Mouse (Mus musculus) thymus, postnatal 25 days (tissue): ENCODE data around the gene Atp1b1.

Experiments used
- DNase-seq: peaks from one replicate; pipeline ENCODE4 v3.0.0; 2022

Gene Atp1b1

GRCm38 (mm10) chr1:164461726-164462125, 3.6 kb upstream of the Atp1b1 start:
- no peak for DNase-seq

- peak; percentile 18 for DNase-seq
Measured at GRCm38 (mm10) chr1:164460921-164461697, 3.0 kb upstream of the Atp1b1 start.

GRCm38 (mm10) chr1:164459127-164459905, 1.2 kb upstream of the Atp1b1 start:
- no peak for DNase-seq

GRCm38 (mm10) chr1:164458621-164459051, 481 bp upstream of the Atp1b1 start:
- DNase-seq = no peak

- DNase-seq = peak; percentile 87
Measured at GRCm38 (mm10) chr1:164457531-164458244, 467 bp downstream of the Atp1b1 start.

- DNase-seq = peak; percentile 46
Measured at GRCm38 (mm10) chr1:164456731-164457130, 1.4 kb downstream of the Atp1b1 start.

GRCm38 (mm10) chr1:164456065-164456464, 2.1 kb downstream of the Atp1b1 start:
- DNase-seq = peak; percentile 16

- peak; percentile 32 for DNase-seq
Measured at GRCm38 (mm10) chr1:164455614-164456013, 2.5 kb downstream of the Atp1b1 start.

- peak; percentile 20 for DNase-seq
Measured at GRCm38 (mm10) chr1:164454747-164455400, 3.3 kb downstream of the Atp1b1 start.

- DNase-seq = peak; percentile 81
Measured at GRCm38 (mm10) chr1:164453739-164454138, 4.4 kb downstream of the Atp1b1 start.

GRCm38 (mm10) chr1:164453146-164453545, 5.0 kb downstream of the Atp1b1 start:
- no peak for DNase-seq

- DNase-seq = peak; percentile 16
Measured at GRCm38 (mm10) chr1:164452580-164452979, 5.6 kb downstream of the Atp1b1 start.

GRCm38 (mm10) chr1:164451346-164451745, 6.8 kb downstream of the Atp1b1 start:
- DNase-seq = no peak

GRCm38 (mm10) chr1:164450644-164451043, 7.5 kb downstream of the Atp1b1 start:
- no peak for DNase-seq

GRCm38 (mm10) chr1:164450231-164450630, 7.9 kb downstream of the Atp1b1 start:
- no peak for DNase-seq

GRCm38 (mm10) chr1:164449626-164450025, 8.5 kb downstream of the Atp1b1 start:
- no peak for DNase-seq

GRCm38 (mm10) chr1:164447521-164447920, 10.6 kb downstream of the Atp1b1 start:
- no peak for DNase-seq

GRCm38 (mm10) chr1:164446535-164446934, 11.6 kb downstream of the Atp1b1 start:
- DNase-seq = no peak

GRCm38 (mm10) chr1:164445620-164446162, 12.5 kb downstream of the Atp1b1 start:
- no peak for DNase-seq

GRCm38 (mm10) chr1:164441408-164441974, 16.7 kb downstream of the Atp1b1 start:
- no peak for DNase-seq

GRCm38 (mm10) chr1:164440708-164441407, 17.3 kb downstream of the Atp1b1 start:
- no peak for DNase-seq
